Mouse (Mus musculus) myocyte (in vitro differentiated cells): ENCODE results near the gene Peli1.

Source experiments
- CEBPB ChIP-seq: IDR thresholded peaks from 2 replicates; pipeline ENCODE4 v1.6.1; 2011; ENCODE audit warnings: mild to moderate bottlenecking, moderate library complexity; ENCODE audit not compliant: poor library complexity, insufficient read depth, severe bottlenecking
- MYOG ChIP-seq, 3 experiments: IDR thresholded peaks; one replicate each; pipeline ENCODE4 v1.6.1; 2011; ENCODE audit warnings: control low read depth in 2 of 3, low read depth in 2 of 3, mild to moderate bottlenecking in 2 of 3; ENCODE audit not compliant: insufficient read length in 2 of 3, control insufficient read depth in 1 of 3, insufficient read depth in 1 of 3
- POLR2A ChIP-seq: IDR thresholded peaks from one replicate; pipeline ENCODE4 v1.6.1; 2011; ENCODE audit warnings: low read depth, mild to moderate bottlenecking, control low read depth, moderate library complexity; ENCODE audit not compliant: insufficient read length
- TCF3 ChIP-seq: IDR thresholded peaks from one replicate; pipeline ENCODE4 v1.6.1; 2011; ENCODE audit warnings: low read depth, control low read depth; ENCODE audit not compliant: insufficient read length

GRCm38 (mm10) chr11:21178998-21179645, 88.0 kb downstream of the Peli1 start:
- no peak for TF ChIP-seq POLR2A
- TF ChIP-seq TCF3, result no peak
- no peak for TF ChIP-seq CEBPB
- no peak for TF ChIP-seq MYOG (IDR thresholded peaks at IDR 0.05; ENCODE audit: control insufficient read depth in 1 of 3, insufficient read depth in 1 of 3, insufficient read length in 2 of 3, low read depth in 2 of 3)
